Mouse (Mus musculus): ENCODE results near the gene Eln.

Eln gene

GRCm38 (mm10) chr5:134686541-134686940, 60.6 kb downstream of the Eln start:
- DNase-seq (ENCODE audit: low spot score in 2 of 2), result peak in 1 of 2 experiments; percentile 56

DNA sequence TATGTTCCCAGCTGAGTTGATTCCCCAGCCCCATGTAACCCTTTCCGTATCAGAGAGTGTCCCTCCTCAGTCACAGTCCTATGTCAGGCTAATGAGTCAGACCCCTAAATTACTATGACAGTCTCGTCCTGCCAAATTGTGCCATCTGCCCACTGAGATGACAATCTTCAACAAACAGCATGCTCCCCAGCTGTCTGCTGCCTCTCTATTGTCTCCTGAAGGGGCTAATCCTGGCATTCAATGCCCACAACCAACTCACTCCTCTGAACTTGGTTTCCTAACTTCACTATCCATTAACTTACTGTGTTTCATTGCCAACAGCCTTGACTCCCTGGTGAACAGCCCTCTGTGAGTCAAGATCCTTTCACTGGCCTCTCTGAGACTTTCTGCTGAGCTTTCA, 62.7 kb downstream of the Eln start:
- no peak for DNase-seq (ENCODE audit: low spot score in 2 of 2)

DNA sequence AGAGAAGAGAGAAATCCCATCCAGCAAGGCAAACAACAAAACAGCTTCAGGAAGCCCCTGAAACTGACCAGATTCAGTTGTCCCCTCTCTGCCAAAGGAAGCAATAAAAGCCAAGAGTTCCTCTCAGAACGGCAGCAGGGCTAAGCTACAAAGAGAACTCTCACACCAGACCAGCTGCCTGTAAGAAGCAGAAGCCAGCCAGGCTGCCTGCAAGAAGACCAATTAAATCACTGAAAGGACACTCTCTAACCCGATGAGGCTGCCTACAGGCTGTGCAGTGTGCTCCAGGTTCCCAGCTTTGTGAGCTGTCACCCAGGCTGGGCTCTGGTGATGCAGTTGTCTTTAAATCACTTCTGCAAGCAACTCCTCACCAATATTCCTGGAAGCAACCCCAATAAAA, 63.3 kb downstream of the Eln start:
- no peak for DNase-seq (ENCODE audit: low spot score in 2 of 2)

DNA sequence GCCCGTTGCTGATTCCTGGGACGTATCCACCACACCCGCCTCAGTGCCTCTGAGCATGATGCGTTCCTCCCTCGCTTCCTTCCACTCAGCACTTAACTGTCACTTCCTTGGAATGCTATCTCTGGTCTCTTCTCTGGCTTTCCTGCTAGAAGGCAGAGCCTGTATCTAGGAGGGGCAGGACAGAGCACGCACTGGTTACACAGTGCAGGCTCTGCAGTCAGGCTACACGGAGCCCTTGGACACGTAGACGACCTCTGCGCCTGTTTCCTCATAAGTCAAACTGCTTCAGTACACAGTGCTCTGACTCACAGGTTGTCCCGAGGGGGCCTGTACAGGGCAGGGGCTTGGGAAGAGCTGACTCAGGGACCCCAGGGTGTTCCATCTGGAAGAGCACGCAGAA, 66.9 kb downstream of the Eln start:
- DNase-seq (ENCODE audit: low spot score in 2 of 2), result peak in 1 of 2 experiments; percentile 55

DNA sequence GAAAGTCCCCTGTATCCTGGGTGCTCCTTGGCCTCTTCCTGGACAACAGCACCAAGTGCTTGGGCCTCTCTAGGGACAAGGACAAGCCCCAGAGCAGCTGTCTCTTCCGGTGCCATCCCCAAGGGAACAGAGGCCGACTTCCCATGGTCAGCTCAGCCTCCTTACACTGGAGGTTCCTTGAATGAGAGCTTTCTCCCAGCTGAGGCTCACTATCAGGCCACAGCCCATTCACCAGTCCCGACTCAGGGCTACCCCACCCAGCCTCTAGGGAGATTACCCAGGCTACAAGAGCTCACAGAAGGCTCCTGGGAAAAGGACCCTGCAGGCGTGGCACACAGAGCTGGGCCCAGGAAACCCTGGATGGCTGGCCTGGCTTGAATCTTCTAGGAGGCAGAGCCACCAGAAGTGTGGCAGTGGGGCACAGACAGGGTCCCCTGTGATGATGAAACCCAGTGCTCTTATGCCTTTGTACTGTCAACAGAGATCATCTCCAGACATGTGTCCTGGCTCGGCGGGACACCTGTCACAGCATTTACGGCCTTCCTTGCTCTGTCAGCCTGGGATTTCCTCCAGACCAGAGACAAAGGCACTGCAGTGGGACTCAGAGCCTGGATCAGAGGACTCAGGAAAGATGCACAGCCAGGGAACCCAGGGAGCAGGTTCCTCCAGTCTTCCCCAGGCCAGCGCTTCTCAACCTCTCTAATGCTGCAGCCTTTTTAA, 68.1 kb downstream of the Eln start:
- DNase-seq (ENCODE audit: low spot score in 2 of 2), result peak in 1 of 2 experiments; percentile 60

- DNase-seq (ENCODE audit: low spot score in 2 of 2), result peak; percentile 28 to 69
Measured at GRCm38 (mm10) chr5:134678031-134678430, 69.1 kb downstream of the Eln start.

DNA sequence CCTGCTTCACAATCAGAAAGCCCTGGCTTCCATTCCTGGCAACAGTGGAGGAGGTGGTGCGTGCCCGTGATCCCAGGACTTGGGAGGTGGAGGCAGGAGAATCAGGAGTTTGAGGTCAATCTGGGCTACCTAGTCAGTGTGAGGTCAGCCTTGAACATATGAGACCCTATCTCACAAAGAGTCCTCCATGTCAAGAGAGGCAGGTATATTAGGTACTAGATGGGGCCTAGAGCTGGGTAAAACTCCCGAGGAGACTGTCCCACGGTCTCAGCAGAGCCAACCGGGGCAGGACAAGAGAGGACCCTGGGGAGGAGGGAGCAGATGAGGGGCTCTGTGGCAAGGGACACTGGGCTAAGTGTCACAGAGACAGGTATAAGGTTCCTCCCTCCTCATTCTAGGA, 69.6 kb downstream of the Eln start:
- peak in 1 of 2 experiments; percentile 59 for DNase-seq (ENCODE audit: low spot score in 2 of 2)

DNA sequence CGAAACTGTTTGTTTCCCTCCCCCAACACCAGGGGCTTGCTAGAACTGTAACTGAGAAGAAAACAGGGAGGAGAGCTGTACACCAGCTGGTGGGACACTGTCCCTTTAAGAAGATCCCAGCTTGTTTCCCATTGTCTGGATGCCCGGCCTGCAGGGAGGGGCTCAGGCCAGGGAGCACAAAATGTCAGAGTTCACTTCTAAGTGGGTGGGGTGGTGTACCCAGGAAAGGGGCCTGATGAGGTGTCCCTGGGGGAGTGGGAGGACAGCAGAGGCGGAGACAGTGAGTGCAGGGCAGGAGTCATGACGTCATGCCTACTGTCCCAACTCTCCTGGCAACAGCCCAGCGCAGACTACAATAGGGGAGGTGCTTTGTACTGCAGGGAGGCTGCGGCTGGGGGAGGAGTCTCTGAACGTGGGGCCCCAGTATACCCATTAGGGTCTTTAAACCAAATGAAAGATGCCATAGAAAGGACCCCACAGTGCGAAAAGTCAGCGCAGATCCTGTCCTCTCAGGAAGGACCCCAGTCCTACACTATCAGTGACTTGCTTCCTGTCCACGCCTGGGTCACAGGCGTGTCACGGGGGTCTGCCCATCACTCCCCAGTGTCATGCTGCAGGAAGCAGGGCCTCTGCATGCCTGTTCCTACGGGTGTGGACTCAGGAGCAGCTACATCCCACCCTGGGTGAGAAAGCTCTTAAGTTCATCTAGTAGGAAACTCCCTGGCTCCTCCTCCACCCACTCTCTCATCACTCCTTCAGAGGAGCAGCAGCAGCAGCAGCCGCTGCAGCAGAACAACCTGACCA, 71.0 kb downstream of the Eln start:
- peak in 1 of 2 experiments; percentile 40 for DNase-seq (ENCODE audit: low spot score in 2 of 2)

- DNase-seq (ENCODE audit: low spot score in 2 of 2), result no peak
Measured at GRCm38 (mm10) chr5:134674977-134675376, 72.1 kb downstream of the Eln start.

GRCm38 (mm10) chr5:134672611-134673010, 74.5 kb downstream of the Eln start:
- DNase-seq (ENCODE audit: low spot score in 2 of 2), result no peak

DNA sequence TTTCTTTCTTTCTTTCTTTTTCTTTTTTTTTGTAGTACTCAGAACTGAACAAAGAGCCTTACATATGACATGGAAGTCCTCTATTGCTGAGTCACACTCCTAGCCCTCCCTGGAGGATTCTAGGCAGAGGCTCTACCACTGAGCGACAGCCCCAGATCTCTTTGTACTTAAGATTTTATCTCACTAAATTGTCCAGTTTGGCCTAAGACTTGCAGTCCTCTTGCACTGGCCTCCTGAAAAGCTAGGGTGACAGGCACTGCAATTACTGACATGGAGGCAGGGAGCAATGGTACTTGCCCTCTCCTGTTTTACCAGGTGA, 75.0 kb downstream of the Eln start:
- no peak for DNase-seq (ENCODE audit: low spot score in 2 of 2)

- no peak for DNase-seq (ENCODE audit: low spot score in 2 of 2)
Measured at GRCm38 (mm10) chr5:134671335-134672197, 75.6 kb downstream of the Eln start.

- DNase-seq (ENCODE audit: low spot score in 2 of 2), result no peak
Measured at GRCm38 (mm10) chr5:134669001-134669708, 78.0 kb downstream of the Eln start.

- no peak for DNase-seq (ENCODE audit: low spot score in 2 of 2)
Measured at GRCm38 (mm10) chr5:134668495-134668894, 78.6 kb downstream of the Eln start.

DNA sequence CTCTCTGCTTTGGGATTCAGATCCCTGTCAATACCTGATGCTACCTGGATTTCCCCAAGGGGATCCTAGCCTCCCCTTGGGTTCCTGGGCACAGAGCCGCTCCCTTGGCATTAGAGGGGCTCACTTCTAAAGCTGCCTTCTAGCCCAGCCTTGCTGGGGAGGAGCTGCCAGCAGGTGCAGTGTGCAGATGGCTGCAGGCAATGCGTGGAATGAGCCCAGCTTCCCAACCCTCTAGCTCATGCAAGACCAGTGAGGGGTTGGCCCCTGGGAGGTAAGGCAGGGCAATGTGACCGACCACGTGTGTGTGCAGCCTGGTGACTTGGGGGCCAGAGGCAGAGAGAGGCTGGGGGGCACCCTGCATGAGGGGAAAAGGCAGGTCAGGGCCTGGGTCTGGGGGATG, 90.4 kb downstream of the Eln start:
- DNase-seq (ENCODE audit: low spot score in 2 of 2), result no peak

Data from spleen, postnatal 4 days (tissue).